Mouse (Mus musculus) heart, adult 10 weeks (tissue): Measurements from ENCODE around the gene Tns2. TPM values are rescaled to one million over a fixed set of nuclear protein-coding genes. Genes with fewer than 3 reads are reported as not detected.

ENCODE experiments used
- polyA plus RNA-seq: library from polyadenylated mRNA; stranded (reverse); fragments of 350-450 nt; fragmentation: Illumina TruSeq; extraction: RNeasy Lipid Tissue Mini Kit (QIAGEN cat#74804); gene quantifications from one replicate; pipeline ENCODE4 v1.2.3, GENCODE M21; 2014; ENCODE audit warnings: low read depth, low replicate concordance

Gene Tns2
- 177 TPM for polyA plus RNA-seq

DNA sequence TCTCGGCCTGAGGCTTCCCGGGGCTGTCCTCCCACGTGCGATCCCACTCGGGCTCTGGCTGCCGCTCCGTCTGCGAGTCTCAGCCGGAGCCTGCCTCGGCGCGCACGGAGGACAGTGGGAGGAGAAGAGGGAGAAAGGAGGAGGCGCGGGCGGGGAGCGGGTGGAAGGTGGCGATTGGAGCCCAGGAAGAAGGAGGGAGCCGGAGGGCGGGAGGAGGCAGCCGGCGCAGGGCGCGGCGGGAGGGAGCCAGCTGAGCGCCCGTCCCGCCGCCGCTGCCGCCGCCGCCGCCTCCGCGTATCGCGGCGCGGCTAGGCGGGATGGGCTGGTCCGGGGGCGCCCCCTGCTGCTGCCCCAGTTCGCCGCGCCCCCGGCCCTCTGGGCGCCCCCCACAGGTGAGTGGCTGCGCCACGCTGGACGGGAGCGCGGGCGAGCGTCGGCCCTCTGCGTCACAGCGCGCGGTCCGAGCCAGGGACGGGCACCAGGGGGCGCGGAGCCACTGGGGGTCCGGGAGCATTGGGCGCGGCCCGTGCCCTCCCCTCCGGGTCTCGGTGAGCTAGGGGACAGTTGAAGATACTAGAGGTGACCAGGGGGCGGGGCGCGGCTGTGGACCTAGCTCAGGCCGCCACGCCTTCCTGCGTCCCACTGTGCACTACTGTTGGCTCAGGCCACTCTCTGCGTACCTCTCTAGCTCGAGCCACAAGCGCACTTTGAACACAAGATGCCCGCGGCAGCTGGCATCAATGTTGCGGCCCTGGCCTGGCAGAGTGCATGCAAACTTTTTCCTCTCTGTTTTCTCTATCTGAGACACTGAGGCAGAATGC lies at the start of gene Tns2:
Gene Tns2, plus strand, starts transcription at position 253 of the 821 bp plus-strand sequence.

DNA sequence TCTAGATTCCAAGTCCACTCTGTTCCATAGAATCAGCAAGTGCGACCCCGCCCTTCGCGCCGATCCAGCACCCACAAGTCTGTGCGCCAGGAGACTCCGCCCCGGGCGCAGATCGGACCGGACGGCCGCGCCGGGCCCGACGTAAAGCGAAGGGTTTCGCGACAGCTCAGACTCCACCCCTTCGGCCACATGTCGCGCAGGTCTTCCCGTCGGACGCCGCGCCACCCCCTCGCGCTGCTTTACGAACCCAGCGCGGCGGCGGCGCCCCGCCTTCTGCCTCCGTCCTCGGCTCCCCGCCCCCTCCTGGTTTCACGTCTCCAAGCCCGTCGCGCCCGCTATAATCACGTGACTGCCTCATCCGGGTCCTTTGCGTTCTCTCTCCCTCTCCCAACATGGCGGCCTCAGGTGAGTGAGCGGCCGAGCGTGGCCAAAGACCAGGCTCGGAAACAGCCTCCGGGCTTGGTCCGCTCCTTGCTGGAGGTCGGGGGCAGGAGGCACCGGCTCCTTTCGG lies 26.6 kb upstream of the Tns2 start, which contains the start of gene Eif4b:
Gene Eif4b, plus strand, starts transcription at position 215 of the 511 bp plus-strand sequence.

DNA sequence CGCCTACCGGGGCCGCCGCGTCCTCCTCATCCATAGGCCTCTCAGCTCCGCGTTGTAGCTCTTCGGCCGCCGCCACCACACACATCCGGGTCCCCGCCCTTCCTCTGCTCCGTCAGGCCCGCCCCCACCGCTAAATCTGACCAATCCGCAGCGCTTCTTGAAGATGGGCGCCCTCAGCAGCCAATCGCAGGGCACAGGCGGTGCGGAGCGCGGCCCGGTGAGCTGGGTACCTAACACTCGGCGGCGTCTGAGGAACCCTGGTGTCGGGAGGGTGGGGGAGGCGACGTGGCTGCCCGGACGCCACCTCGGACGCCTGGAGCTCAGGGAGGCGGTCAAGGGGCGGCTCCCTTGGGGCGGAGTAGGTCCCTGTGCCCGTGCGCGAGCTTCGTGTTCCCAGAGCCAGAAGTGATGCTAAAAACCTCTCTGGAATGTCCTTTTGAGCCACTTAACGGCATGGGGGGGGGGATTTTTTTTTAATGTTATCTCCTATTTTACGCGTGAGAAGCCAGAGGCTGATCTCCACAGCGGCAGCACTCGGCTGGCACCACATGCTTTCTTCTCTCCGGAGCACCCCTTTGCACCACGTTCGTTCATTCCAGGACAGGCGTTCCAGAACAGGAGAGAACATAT lies 36.0 kb downstream of the Tns2 start, which contains the start of gene Spryd3:
Gene Spryd3, minus strand, starts transcription at position 106 of the 630 bp plus-strand sequence.

DNA sequence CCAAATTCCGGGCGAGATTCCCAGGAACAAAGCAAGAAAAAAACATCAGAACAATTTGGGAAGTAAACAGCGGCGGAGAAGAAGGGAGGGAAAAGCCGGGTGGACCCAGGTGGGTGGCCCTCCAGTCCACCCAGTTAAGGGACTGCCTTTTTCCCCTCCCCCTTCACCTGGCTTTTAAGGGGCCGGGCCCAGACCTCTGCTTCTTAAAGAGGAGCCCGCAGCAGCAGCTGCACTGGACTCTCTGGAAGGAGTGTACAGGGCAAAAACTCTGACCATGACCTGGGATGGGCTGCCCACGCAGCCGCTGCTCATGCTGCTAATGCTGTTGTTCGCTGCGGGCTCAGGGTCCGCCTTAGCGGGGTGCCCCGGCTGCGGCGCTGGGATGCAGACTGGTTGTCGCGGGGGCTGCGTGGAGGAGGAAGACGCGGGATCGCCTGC lies 44.1 kb downstream of the Tns2 start, which contains the start of gene Igfbp6:
Gene Igfbp6, plus strand, starts transcription at position 89 of the 438 bp plus-strand sequence.

DNA sequence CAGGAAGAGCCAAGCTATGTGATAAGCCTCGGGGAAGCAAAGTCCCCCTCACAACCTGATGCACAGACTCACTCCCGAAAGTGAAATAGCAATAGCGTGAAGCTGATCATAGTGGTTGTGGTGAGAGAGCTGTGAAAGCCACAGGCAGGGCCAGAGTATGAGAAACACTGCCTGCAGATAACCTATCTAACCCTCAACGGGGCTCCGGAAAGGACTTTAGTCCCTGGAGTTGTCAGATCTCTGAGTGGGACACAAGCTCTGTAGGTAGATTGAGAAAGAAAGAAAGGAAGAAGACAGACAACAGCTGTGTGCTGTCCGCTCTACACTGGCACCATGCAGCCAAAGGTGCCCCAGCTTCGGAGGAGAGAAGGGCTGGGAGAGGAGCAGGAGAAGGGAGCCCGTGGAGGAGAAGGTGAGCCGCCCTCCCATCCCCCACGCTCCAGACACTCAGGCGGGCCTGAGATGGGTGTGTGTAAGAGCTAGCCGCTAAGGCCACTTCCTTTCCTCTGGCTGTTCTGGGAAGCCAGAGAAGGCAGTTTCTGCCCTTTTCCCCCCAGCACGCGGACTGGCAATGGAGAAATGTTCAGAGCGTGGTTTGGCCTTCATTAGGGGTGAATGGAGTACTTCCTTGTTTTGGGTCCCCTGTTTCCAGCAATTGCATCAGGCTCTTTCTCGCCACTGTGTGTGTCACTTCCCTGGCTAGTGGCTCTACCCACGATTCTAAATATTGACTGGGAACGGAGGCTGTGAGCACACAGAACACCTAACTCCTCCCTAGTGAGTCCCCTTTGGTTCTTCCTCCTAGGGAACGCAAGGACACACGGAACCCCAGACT lies 50.3 kb downstream of the Tns2 start, which contains the start of gene Soat2:
Gene Soat2, plus strand, starts transcription at position 226 of the 835 bp plus-strand sequence.

Other genes with a start within 250 kb of the Tns2 start
- gene Krt1, start 249.6 kb upstream of the Tns2 start, polyA plus RNA-seq: not detected
- gene Krt77, start 230.7 kb upstream of the Tns2 start, polyA plus RNA-seq: not detected
- gene Krt76, start 207.5 kb upstream of the Tns2 start, polyA plus RNA-seq: not detected
- gene Krt4, start 175.7 kb upstream of the Tns2 start, polyA plus RNA-seq: not detected
- 0.52 TPM for gene Krt79, start 160.1 kb upstream of the Tns2 start, polyA plus RNA-seq
- not detected for gene Krt78, start 146.1 kb upstream of the Tns2 start, polyA plus RNA-seq
- 3.2 TPM for gene Krt8, start 95.9 kb upstream of the Tns2 start, polyA plus RNA-seq
- 4.3 TPM for gene Krt18, start 72.2 kb upstream of the Tns2 start, polyA plus RNA-seq
- 124 TPM for gene Eif4b, start 26.6 kb upstream of the Tns2 start, polyA plus RNA-seq
- 17.0 TPM for gene Spryd3, start 35.8 kb downstream of the Tns2 start, polyA plus RNA-seq
- gene Igfbp6, start 43.9 kb downstream of the Tns2 start, polyA plus RNA-seq: 46.2 TPM
- gene Soat2, start 50.1 kb downstream of the Tns2 start, polyA plus RNA-seq: not detected
- gene Zfp740, start 102.8 kb downstream of the Tns2 start, polyA plus RNA-seq: 39.0 TPM
- 25.3 TPM for gene Csad, start 104.3 kb downstream of the Tns2 start, polyA plus RNA-seq
- gene Itgb7, start 131.5 kb downstream of the Tns2 start, polyA plus RNA-seq: 1.5 TPM
- 15.4 TPM for gene Rarg, start 157.1 kb downstream of the Tns2 start, polyA plus RNA-seq
- gene Gm9918, start 170.2 kb downstream of the Tns2 start, polyA plus RNA-seq: not detected
- 19.2 TPM for gene Mfsd5, start 179.0 kb downstream of the Tns2 start, polyA plus RNA-seq
- gene Espl1, start 195.9 kb downstream of the Tns2 start, polyA plus RNA-seq: 3.6 TPM
- 278 TPM for gene Pfdn5, start 225.7 kb downstream of the Tns2 start, polyA plus RNA-seq
- gene Myg1, start 231.3 kb downstream of the Tns2 start, polyA plus RNA-seq: 24.5 TPM